Mouse (Mus musculus) urinary bladder, postnatal 14 days (tissue): ENCODE data around the gene Dner.
"Not testable (repeated sequence)": the region's sequence is repeated elsewhere in the genome, so short reads cannot be mapped to it uniquely, and the experiment has no call there.

Experiments
- DNase-seq: peaks from one replicate; pipeline ENCODE4 v3.0.0; 2021; ENCODE audit warnings: low spot score

Dner gene

DNA sequence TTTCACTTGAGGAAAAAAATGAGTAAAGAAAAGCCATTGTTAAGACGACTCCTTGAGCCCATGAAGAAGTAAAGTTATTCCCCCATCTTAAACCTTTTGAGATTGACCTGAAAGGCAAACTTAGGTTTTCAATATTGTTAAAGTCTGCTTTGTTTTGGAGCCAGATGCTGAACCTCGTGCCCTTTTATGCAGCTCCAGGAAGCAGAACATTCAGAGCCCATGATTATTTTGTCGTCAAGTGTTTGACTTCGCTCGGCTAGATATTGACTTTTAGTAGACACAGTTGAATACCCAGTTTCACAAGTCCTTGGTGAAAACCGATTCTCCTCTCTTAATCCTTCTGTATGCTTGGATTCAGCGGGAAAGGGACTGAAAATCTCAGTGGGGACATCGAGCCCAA lies 300.1 kb downstream of the Dner start:
- no peak for DNase-seq

DNA sequence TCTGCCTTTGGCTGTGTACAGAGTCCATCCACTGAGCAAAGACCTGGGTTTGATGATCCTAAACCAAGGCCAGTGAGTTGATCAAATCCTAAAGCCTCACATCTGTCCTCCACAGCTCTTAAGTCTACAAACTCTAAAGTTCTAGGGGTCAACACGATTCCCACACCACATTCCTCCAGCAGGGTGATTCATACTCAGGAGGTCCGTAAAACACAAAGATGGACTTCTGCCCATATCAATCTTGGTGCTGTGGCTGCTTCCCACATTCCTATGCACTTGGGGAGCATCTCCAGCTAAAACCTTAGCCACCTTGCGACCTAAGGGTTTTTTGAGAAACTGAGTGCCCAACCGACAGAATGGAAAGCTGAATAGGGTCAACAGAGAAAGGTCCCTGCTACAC lies 305.1 kb downstream of the Dner start:
- DNase-seq = no peak

GRCm38 (mm10) chr1:84387616-84388015 lies 308.4 kb downstream of the Dner start:
- DNase-seq = no peak

- DNase-seq = no peak
Measured at GRCm38 (mm10) chr1:84386481-84387146, 309.4 kb downstream of the Dner start.

DNA sequence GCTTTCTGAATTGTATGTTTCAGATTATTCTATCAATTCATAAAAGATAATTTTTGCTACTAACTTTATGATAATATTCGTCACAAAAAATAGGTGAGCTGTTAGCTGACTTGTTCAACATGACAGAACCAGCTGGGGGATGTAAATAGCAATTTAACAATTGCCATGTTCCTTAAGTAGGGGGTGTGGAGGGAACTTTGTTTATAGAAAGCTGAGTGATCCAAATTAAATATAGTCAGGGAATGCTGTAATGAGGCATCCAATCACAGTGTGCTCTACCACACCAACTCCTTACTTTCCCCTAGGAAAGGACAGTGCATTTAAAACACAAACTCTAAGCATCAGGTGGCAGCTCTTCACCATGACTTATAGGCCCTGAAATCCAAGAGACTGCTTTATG lies 313.3 kb downstream of the Dner start:
- DNase-seq = no peak

GRCm38 (mm10) chr1:84382064-84382463 lies 314.0 kb downstream of the Dner start:
- no peak for DNase-seq

GRCm38 (mm10) chr1:84380895-84381294 lies 315.1 kb downstream of the Dner start:
- no peak for DNase-seq

DNA sequence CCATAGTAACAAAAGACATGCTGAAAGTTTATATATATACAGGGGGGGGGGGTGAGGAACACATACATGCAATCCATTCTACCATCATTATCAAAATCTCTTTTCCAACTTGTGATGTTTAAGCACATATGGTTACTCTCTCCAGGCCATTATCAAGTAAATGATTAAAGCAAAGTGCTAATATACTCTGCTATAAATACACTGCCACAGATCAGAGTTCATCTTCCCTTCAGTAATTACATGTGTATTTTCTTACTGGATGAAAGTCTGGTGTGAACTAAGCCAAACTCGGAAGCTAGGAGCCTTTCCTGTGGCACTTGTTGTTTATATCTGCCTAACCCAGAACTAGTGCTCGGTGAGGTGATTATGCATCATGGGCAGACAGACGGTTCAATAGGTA lies 328.3 kb downstream of the Dner start:
- no peak for DNase-seq

DNA sequence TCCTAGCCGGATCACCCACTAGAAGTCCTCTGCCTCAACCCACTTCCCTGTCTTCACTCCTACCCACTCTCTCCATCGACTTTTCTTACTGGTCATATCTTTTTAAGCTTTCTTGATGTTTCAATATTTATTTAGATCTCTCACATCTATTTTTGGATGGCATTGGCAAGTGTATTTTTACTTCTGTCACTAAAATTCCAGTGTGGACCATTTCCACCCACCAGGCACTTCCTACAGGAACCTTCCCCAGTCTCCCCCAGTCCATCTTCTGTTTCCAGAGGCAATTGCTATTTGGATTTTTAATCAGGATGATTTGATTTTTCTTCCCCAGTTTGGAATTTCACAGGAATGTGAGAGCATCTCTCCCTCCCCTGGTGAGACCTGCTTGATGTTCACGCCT lies 329.5 kb downstream of the Dner start:
- no peak for DNase-seq

GRCm38 (mm10) chr1:84363967-84364366 lies 332.1 kb downstream of the Dner start, which contains the start of gene Pid1:
Gene Pid1 (minus strand): TSS chr1:84364180.
- DNase-seq = no peak

GRCm38 (mm10) chr1:84362709-84363617 lies 333.1 kb downstream of the Dner start:
- DNase-seq = no peak

- no peak for DNase-seq
Measured at GRCm38 (mm10) chr1:84362209-84362608, 333.8 kb downstream of the Dner start.

DNA sequence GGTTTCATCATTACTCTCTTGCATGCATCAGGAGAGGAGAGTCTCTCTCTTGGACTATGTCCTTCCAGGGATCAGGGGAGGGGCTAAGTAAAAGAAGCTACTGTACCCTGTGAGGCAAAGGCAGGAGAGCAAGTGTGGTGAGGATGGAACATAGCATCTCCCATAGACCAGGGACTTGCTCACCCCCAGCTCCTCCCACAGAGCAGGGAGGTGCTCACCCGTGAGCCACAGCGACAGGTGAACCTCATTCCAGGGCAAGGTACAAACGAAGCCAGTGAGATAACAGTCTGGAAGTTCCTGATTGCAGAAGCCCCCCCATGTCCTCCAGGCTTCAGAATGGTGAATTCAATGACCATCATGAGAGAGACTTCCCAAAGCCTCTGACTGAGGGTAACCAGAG lies 334.6 kb downstream of the Dner start:
- DNase-seq = no peak

- peak; percentile 56 for DNase-seq
Measured at GRCm38 (mm10) chr1:84359611-84360500, 336.2 kb downstream of the Dner start.

DNA sequence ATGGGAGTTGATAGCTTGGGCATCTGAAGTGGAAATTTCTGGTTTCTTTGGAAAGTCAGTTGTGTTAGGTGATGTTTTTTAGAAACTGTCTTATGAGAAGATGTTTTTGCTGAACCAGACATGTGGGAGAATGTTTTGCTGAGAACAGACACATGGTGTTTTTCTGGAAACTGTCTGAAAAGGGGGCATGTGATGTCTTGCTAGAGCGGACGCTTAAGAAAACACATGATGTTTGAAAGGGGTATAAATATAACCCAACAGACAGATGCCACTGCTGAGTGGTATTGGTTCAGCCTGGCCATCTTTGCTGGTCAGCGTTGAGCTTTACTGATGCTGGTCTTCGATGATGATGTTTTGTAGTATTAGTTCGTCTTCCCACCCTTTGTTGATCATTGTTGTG lies 338.8 kb downstream of the Dner start:
- DNase-seq = no peak

DNA sequence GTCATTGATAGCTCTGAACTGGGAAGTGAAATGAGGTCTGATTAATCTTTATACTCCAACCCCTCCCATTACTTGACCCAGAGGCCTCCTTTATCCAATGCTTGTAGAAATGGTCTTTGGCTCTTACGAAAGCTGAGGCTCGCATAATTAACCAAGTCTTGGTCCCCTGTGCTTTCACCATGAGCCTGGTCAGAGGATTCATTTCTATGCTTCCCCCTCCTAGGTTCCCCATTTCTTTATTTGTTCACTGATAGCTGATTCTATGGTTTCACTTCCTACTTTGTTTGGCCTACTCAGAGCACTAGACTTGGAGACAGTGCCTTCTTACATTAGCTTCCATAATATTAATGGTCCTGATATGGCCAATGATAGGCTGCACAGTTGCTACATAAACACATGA lies 345.8 kb downstream of the Dner start:
- no peak for DNase-seq

DNA sequence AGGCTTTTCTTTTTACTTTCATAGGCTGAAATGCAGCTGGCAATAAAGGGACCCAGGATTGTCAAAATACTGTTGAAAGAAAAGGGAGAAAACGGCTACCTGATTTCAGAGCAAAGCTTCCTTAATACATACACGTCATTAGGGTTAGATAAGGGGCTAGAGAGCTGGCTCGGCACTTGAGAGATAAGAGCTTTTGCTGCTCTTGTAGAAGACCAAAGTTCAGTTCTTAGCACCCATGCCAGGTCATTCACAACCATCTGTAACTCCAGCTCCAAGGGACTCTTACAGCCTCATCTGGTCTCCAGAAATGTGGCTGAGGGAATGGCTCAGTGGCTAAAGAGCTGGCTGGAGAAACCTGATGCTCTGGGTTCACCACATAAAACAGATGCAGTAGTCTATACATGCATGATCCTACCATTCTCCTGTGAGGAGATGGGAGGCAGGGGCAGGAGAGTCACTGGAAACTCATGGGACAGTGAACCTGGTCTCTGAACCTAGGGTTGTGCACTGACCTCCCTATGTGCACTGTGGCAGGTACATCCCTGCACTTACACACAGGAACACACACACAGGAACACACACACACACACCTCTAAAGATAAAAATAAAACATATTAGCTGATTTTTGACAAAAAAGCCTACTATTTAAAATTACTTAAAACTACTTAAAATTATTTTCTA lies 348.1 kb downstream of the Dner start:
- no peak for DNase-seq

- DNase-seq = not testable (repeated sequence)
Measured at GRCm38 (mm10) chr1:84332797-84333196, 363.2 kb downstream of the Dner start.

DNA sequence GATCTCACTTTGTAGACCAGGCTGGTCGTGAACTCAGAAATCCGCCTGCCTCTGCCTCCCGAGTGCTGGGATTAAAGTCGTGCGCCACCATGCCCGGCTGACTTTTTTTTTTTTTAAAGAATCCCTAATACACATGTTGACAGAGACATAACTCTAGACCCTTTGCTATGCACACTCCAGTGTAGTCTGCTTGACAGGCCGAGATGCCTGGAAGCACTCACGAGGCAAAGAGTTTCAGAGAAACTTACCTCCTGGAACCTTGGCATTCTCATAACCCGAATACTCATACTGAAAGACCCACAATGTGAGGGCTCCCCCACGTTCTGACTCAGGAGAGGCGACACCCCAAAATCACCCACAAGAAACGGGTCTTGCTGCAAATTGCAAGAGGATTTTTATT lies 364.2 kb downstream of the Dner start:
- DNase-seq = not testable (repeated sequence)

DNA sequence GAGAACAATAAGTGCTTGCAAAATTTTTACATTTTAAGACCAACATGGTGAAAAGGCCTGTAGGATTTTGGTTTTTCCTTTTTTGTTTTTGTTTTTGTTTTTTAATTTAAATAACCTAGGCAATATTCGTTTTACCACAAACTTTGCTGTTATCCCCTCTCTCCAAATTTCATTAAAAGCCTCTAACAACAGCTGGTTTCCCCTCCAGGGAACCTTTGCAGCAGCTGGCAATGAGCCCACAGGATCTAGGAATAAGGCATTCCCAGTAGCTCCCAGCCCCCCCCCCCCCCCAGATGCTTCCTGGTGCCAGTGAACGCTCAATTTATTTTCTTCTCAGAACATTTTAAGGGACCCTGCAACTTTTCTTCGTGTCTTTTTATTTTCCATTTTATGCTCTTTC lies 370.7 kb downstream of the Dner start:
- no peak for DNase-seq

DNA sequence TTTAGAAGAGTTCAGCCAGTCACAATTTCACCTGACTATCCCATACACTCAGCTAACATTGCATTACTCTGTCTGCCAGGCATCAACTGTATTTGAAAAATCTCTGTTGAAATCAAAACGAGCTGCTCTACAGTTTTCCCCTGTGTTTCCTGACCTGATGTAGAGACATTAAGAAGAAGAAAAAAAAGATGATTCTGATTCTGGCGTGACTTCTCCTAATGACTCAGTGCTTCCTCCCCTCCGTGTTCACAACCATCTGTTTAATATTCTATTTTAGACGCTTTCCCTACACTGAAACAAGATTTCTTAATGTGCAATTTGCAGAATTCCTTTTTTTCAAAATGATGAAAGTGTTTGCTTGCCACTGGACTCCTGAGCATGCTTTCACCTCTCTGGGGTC lies 374.7 kb downstream of the Dner start:
- DNase-seq = no peak
